Mouse (Mus musculus) adrenal gland, postnatal 0 days (tissue): ENCODE measurements around the gene Apoo. TPM values are rescaled to one million over a fixed set of nuclear protein-coding genes. Genes with fewer than 3 reads are reported as not detected.

Source experiments
- microRNA-seq: library from miRNA; unstranded; fragments of <30 nt; microRNA quantifications from one replicate; pipeline ENCODE4, GENCODE M21; 2016; ENCODE audit warnings: borderline replicate concordance; ENCODE audit not compliant: insufficient number of aligned reads
- polyA plus RNA-seq: library from polyadenylated mRNA; unstranded; fragments of >200 nt; fragmentation: Nextera tagmentation; extraction: Ambion mirVana; gene quantifications from 2 replicates; pipeline ENCODE4 v1.2.1, GENCODE M21; 2015

The Apoo gene
- polyA plus RNA-seq, result 84.9 and 90.5 TPM in 2 replicates

GRCm38 (mm10) chrX:94366670-94367241 is at the start of gene Apoo, which contains the start of gene Fam90a1b:
Gene Apoo (plus strand): TSS chrX:94367117.
Gene Fam90a1b (minus strand): TSS chrX:94366777.

Small RNA genes lying within 50 kb of the gene (microRNA-seq; reads per million reads assigned to microRNA genes)
- not detected for gene Gm44477

Other genes with a start within 250 kb of the Apoo start
- 16.5 and 19.2 TPM in 2 replicates for gene Zfx, start 243.4 kb upstream of the Apoo start, polyA plus RNA-seq
- gene Eif2s3x, start 154.3 kb upstream of the Apoo start, polyA plus RNA-seq, result 36.0 and 47.2 TPM in 2 replicates
- 8.7 and 9.4 TPM in 2 replicates for gene Klhl15, start 132.5 kb upstream of the Apoo start, polyA plus RNA-seq
- gene Fam90a1b, start 340 bp upstream of the Apoo start, polyA plus RNA-seq, result not detected in 2 replicates
- 320 and 365 TPM in 2 replicates for gene Maged1, start 175.0 kb downstream of the Apoo start, polyA plus RNA-seq